Mouse (Mus musculus) heart, embryonic 13.5 days (tissue): ENCODE measurements around the gene Taf15. TPM values are rescaled to one million over a fixed set of nuclear protein-coding genes. Genes with fewer than 3 reads are reported as not detected.
"Not testable (repeated sequence)": the region's sequence is repeated elsewhere in the genome, so short reads cannot be mapped to it uniquely, and the experiment has no call there.

Experiments used
- ATAC-seq: fragments of 200-750 bp; cut with Nextera tagmentation; 2 replicates; pipeline ENCODE4 v1.8.0; 2017; ENCODE audit warnings: moderate TSS enrichment; ENCODE audit not compliant: insufficient number of reproducible peaks, low FRiP score, low TSS enrichment; ENCODE audit errors: extremely low read depth
- H3K27ac ChIP-seq: fragments of 300-500 bp; sonication (generic); replicated peaks from 2 replicates; pipeline ENCODE4 v1.5.1; 2015; ENCODE audit warnings: moderate library complexity, mild to moderate bottlenecking, inconsistent platforms
- H3K27me3 ChIP-seq: fragments of 300-500 bp; sonication (generic); replicated peaks from 2 replicates; pipeline ENCODE4 v1.6.1; 2015; ENCODE audit warnings: mild to moderate bottlenecking, inconsistent platforms
- H3K36me3 ChIP-seq: fragments of 300-500 bp; sonication (generic); 2 replicates; pipeline ENCODE4 v1.6.1; 2015; ENCODE audit warnings: mild to moderate bottlenecking, inconsistent platforms
- H3K4me1 ChIP-seq: fragments of 300-500 bp; sonication (generic); 2 replicates; pipeline ENCODE4 v1.6.1; 2015; ENCODE audit warnings: inconsistent platforms
- H3K4me2 ChIP-seq: fragments of 300-500 bp; sonication (generic); 2 replicates; pipeline ENCODE4 v1.6.1; 2015; ENCODE audit warnings: inconsistent platforms, mild to moderate bottlenecking, moderate library complexity
- H3K4me3 ChIP-seq: fragments of 300-500 bp; sonication (generic); 2 replicates; pipeline ENCODE4 v1.5.1; 2015; ENCODE audit warnings: moderate library complexity, mild to moderate bottlenecking, inconsistent platforms
- H3K9ac ChIP-seq: fragments of 300-500 bp; sonication (generic); 2 replicates; pipeline ENCODE4 v1.6.1; 2015; ENCODE audit warnings: inconsistent platforms, mild to moderate bottlenecking, moderate library complexity
- H3K9me3 ChIP-seq: fragments of 300-500 bp; sonication (generic); 2 replicates; pipeline ENCODE4 v1.6.1; 2016; ENCODE audit warnings: inconsistent platforms
- WGBS: fragments of 180-500 bp; shearing (Covaris S2); methylation state at CpG from one replicate; pipeline ENCODE4 v1.1.7; 2015; ENCODE audit warnings: mixed read lengths; 5-methylcytosine and 5-hydroxymethylcytosine counted together
- polyA plus RNA-seq: library from polyadenylated mRNA; unstranded; fragments of >200 nt; fragmentation: Nextera tagmentation; extraction: Ambion mirVana; gene quantifications from 2 replicates; pipeline ENCODE4 v1.2.1, GENCODE M21; 2015

The Taf15 gene
- polyA plus RNA-seq, 1 experiment from 2014 or later, result 10.5 TPM

GRCm38 (mm10) chr11:83540931-83541330 is 68.0 kb downstream of the Taf15 start:
- no peak for ATAC-seq
- H3K4me3 ChIP-seq, result no peak overlapping the region
- 77% methylated on average over 2 of the region's 2 CpGs for WGBS

DNA sequence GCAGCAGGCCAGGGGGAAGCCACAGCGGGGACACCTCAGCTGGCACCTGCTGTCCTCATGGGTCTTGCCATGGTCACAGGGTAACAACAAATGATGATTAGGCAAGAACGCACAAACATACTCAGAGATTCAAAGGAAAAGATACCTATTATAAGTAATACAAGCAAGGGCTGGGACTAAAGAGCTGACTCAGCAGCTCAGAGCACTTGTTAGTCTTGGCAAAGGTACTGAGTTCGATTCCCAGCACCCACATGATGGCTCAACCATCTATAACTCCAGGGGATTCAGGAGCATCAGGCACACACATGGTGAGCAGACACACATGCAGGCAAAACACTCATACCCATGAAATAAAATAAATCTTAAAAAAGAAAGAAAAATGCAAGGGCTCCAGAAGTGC is 68.5 kb downstream of the Taf15 start:
- 82% methylated on average over 3 of the region's 3 CpGs for WGBS

More at GRCm38 (mm10) chr11:83540931-83541330, 68.0 kb downstream of the Taf15 start:
- no peak overlapping the region for H3K9ac ChIP-seq
- H3K27ac ChIP-seq, result no peak overlapping the region
- no peaks in the 10 kb centered on the region for H3K9me3 ChIP-seq
- H3K4me1 ChIP-seq, result 0 out of 2 replicates have a peak, but pooled peaks cover 4% of the 10 kb centered on the region
- no peak overlapping the region for H3K4me2 ChIP-seq
- H3K36me3 ChIP-seq, result no peaks in the 10 kb centered on the region
- no peaks in the 10 kb centered on the region for H3K27me3 ChIP-seq

GRCm38 (mm10) chr11:83544214-83544613 is 71.3 kb downstream of the Taf15 start:
- WGBS, result 49% methylated on average over 3 of the region's 3 CpGs
- Histone ChIP-seq H3K4me2 (no peak overlapping the region), H3K36me3 (no peaks in the 10 kb centered on the region), H3K4me3 (no peak overlapping the region), H3K4me1 (no peaks in the 10 kb centered on the region), H3K27ac (no peak overlapping the region), H3K9me3 (no peaks in the 10 kb centered on the region), H3K27me3 (no peaks in the 10 kb centered on the region), H3K9ac (no peak overlapping the region)
- no peak; the same call in 1 of the 2 replicates for ATAC-seq

More for the DNA sequence above, 68.5 kb downstream of the Taf15 start:
- H3K27ac ChIP-seq, result no peak overlapping the region
- no peaks in the 10 kb centered on the region for H3K36me3 ChIP-seq
- no peak overlapping the region for H3K9ac ChIP-seq
- H3K4me3 ChIP-seq, result no peak overlapping the region
- H3K27me3 ChIP-seq, result no peaks in the 10 kb centered on the region
- no peaks in the 10 kb centered on the region for H3K9me3 ChIP-seq
- no peak for ATAC-seq
- H3K4me2 ChIP-seq, result no peak overlapping the region
- 0 out of 2 replicates have a peak, but pooled peaks cover 4% of the 10 kb centered on the region for H3K4me1 ChIP-seq

DNA sequence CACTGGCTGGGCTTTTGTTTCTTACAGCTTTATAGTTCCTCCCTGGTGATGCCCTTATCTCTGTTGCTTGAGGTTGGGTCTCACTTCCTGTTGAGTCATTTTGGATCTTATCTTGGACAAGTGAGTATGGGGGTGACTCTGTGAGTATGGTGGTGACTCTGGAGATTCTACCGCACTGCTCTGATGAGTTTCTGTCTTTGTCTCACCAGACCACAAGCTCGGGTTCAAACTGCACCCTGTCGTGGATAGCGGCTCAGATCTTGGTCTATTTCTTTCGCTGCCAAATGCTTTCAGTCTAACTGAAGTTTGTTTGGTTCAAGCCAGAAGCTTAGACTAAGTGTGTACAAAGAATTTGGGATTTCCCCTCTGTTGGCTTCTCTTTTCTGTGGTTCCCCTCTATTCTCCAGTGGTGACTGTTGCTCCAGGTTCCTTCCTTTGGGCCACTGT is 77.3 kb downstream of the Taf15 start:
- Histone ChIP-seq H3K4me2 (no peak overlapping the region), H3K9me3 (no peaks in the 10 kb centered on the region), H3K9ac (no peak overlapping the region), H3K27ac (no peak overlapping the region), H3K27me3 (no peaks in the 10 kb centered on the region), H3K4me1 (no peaks in the 10 kb centered on the region), H3K4me3 (no peak overlapping the region), H3K36me3 (no peaks in the 10 kb centered on the region)
- 75% methylated on average over 5 of the region's 5 CpGs for WGBS
- ATAC-seq, result no peak

DNA sequence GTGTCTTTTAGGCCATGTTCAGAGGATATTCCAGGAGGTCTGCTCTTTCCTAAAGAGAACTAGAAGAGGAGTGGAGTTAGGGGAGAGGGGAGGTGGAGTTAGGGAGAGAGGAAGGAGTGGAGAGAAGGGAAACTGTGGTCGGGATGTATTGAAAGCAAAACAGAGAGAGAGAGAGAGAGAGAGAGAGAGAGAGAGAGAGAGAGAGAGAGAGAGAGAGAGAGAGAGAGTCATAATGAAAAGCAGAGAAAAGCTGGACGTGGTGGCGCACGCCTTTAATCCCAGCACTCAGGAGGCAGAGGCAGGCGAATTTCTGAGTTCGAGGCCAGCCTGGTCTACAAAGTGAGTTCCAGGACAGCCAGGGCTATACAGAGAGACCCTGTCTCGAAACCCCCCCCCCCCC is 78.2 kb downstream of the Taf15 start:
- not testable (repeated sequence) for H3K9ac ChIP-seq, ATAC-seq, H3K27me3 ChIP-seq, H3K36me3 ChIP-seq, H3K4me1 ChIP-seq, H3K27ac ChIP-seq, H3K4me3 ChIP-seq, H3K9me3 ChIP-seq, H3K4me2 ChIP-seq
- 76% methylated on average over 7 of the region's 7 CpGs for WGBS

GRCm38 (mm10) chr11:83551668-83552067 is 78.8 kb downstream of the Taf15 start:
- H3K27ac ChIP-seq, result no peak overlapping the region
- H3K9ac ChIP-seq, result no peak overlapping the region
- no peak overlapping the region for H3K4me3 ChIP-seq
- no peaks in the 10 kb centered on the region for H3K4me1 ChIP-seq
- no peak for ATAC-seq
- H3K4me2 ChIP-seq, result no peak overlapping the region
- no peaks in the 10 kb centered on the region for H3K36me3 ChIP-seq
- no peaks in the 10 kb centered on the region for H3K27me3 ChIP-seq
- H3K9me3 ChIP-seq, result no peaks in the 10 kb centered on the region
- WGBS, result 76% methylated on average over 5 of the region's 5 CpGs

Other genes starting within 250 kb of the Taf15 start
- gene Slfn14, start 186.4 kb upstream of the Taf15 start, polyA plus RNA-seq, result 0.84 and 0.88 TPM in 2 replicates
- gene Ap2b1, start 174.1 kb upstream of the Taf15 start, polyA plus RNA-seq, result 36.2 and 37.2 TPM in 2 replicates
- gene Pex12, start 170.5 kb upstream of the Taf15 start, polyA plus RNA-seq, result 8.5 and 8.6 TPM in 2 replicates
- gene Rasl10b, start 63.9 kb upstream of the Taf15 start, polyA plus RNA-seq, result 7.2 and 7.3 TPM in 2 replicates
- gene Gas2l2, start 43.6 kb upstream of the Taf15 start, polyA plus RNA-seq, result 0.11 TPM in 1 of 2 replicates, not detected in the other
- gene 1700020L24Rik, start 35.4 kb upstream of the Taf15 start, polyA plus RNA-seq, result 1.4 and 2.1 TPM in 2 replicates
- 2.5 and 2.7 TPM in 2 replicates for gene Mmp28, start 10.0 kb upstream of the Taf15 start, polyA plus RNA-seq
- not detected in 2 replicates for gene Heatr9, start 49.1 kb downstream of the Taf15 start, polyA plus RNA-seq
- gene Ccl5, start 57.4 kb downstream of the Taf15 start, polyA plus RNA-seq, result 0.31 and 0.40 TPM in 2 replicates
- gene Ccl9, start 105.5 kb downstream of the Taf15 start, polyA plus RNA-seq, result 2.1 and 2.7 TPM in 2 replicates
- gene Ccl6, start 120.0 kb downstream of the Taf15 start, polyA plus RNA-seq, result 2.7 and 3.8 TPM in 2 replicates
- gene Rpl9-ps1, start 172.5 kb downstream of the Taf15 start, polyA plus RNA-seq, result not detected in 2 replicates
- gene Ccl3, start 176.3 kb downstream of the Taf15 start, polyA plus RNA-seq, result 0.59 and 0.80 TPM in 2 replicates
- 1.2 and 2.1 TPM in 2 replicates for gene Ccl4, start 189.5 kb downstream of the Taf15 start, polyA plus RNA-seq
- 1.1 and 2.0 TPM in 2 replicates for gene Wfdc17, start 230.9 kb downstream of the Taf15 start, polyA plus RNA-seq
- 3.1 and 3.4 TPM in 2 replicates for gene Wfdc18, start 235.9 kb downstream of the Taf15 start, polyA plus RNA-seq